Mouse (Mus musculus) forebrain, postnatal 0 days (tissue): ENCODE measurements around the gene Dact3. TPM values are rescaled to one million over a fixed set of nuclear protein-coding genes. Genes with fewer than 3 reads are reported as not detected.

Experiments used
- ATAC-seq: fragments of 200-750 bp; cut with Nextera tagmentation; 2 replicates; pipeline ENCODE4 v1.8.0; 2017; ENCODE audit warnings: mild to moderate bottlenecking, moderate library complexity
- DNase-seq: peaks from one replicate; pipeline ENCODE4 v3.0.0-alpha.2; 2015
- H3K27ac ChIP-seq: fragments of 300-500 bp; sonication (generic); 2 replicates; pipeline ENCODE4 v1.5.1; 2014; ENCODE audit warnings: low read depth, mild to moderate bottlenecking, antibody characterized with exemption, low read length, moderate library complexity, mixed read lengths
- H3K27me3 ChIP-seq: fragments of 300-500 bp; sonication (generic); 2 replicates; pipeline ENCODE4 v1.6.1; 2014; ENCODE audit warnings: mild to moderate bottlenecking, low read length, mixed read lengths; ENCODE audit not compliant: insufficient read depth
- H3K36me3 ChIP-seq: fragments of 300-500 bp; sonication (generic); 2 replicates; pipeline ENCODE4 v1.6.1; 2014; ENCODE audit warnings: mild to moderate bottlenecking, moderate library complexity; ENCODE audit not compliant: insufficient read depth
- H3K4me1 ChIP-seq: fragments of 300-500 bp; sonication (generic); 2 replicates; pipeline ENCODE4 v1.6.1; 2014; ENCODE audit warnings: antibody characterized with exemption; ENCODE audit not compliant: insufficient read depth
- H3K4me2 ChIP-seq: fragments of 300-500 bp; sonication (generic); 2 replicates; pipeline ENCODE4 v1.6.1; 2014; ENCODE audit warnings: low read depth, mild to moderate bottlenecking, moderate library complexity
- H3K4me3 ChIP-seq: fragments of 300-500 bp; sonication (generic); 2 replicates; pipeline ENCODE4 v1.5.1; 2014; ENCODE audit warnings: low read depth, low read length, mixed read lengths
- H3K9ac ChIP-seq: fragments of 300-500 bp; sonication (generic); 2 replicates; pipeline ENCODE4 v1.6.1; 2014; ENCODE audit warnings: mild to moderate bottlenecking
- H3K9me3 ChIP-seq: fragments of 300-500 bp; sonication (generic); 2 replicates; pipeline ENCODE4 v1.6.1; 2016; ENCODE audit warnings: low read length
- CTCF ChIP-seq: sonication (generic); IDR thresholded peaks from 2 replicates; pipeline ENCODE4 v1.5.1; 2016; ENCODE audit warnings: antibody characterized with exemption, control low read depth, low read depth
- WGBS: fragments of 180-500 bp; shearing (Covaris S2); extraction: QIAGEN DNeasy Blood & Tissue Kit; methylation state at CpG from one replicate; pipeline ENCODE4 v1.1.7; 2014; 5-methylcytosine and 5-hydroxymethylcytosine counted together
- polyA plus RNA-seq: library from polyadenylated mRNA; unstranded; fragments of >200 nt; fragmentation: Nextera tagmentation; extraction: Ambion mirVana; gene quantifications from 2 replicates; pipeline ENCODE4 v1.2.1, GENCODE M21; 2015
- total RNA-seq: library from RNA; depleted of rRNA; stranded (reverse); fragments of >200 nt; gene quantifications from 2 replicates; pipeline ENCODE4 v1.2.3, GENCODE M21; 2014

The Dact3 gene
- total and polyA plus RNA-seq, 2 experiments from 2014 or later = 8.6 to 69.0 TPM

DNA sequence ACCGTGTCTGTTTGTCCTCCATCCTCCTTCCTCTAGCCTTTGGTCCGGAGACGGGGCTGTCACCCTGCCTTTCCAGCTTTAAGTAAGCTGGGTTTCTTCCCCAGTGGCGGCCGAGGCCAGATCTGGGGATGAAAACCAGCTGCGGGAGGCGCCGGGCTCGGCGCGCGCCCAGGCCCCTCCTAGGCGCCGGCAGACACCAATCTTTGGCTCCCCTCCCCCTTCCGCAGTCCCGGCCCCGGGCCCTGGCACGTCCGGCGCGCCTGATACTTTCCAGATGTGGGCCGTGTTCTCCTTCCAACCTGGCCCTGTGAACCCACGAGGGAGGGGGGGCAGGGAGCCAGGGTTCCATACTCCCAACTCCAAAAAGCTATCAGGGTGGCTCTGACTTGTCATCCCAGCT is 15.8 kb downstream of the Dact3 start:
- DNase-seq = no peak
- H3K9me3 ChIP-seq = no peaks in the 10 kb centered on the region
- no peak overlapping the region for H3K27ac ChIP-seq
- TF ChIP-seq CTCF = no peak
- peaks cover 6% of the 10 kb centered on the region; the same call in 1 of the 2 replicates for H3K4me1 ChIP-seq
- H3K9ac ChIP-seq = no peak overlapping the region
- peaks cover 10% of the 10 kb centered on the region for H3K36me3 ChIP-seq
- H3K27me3 ChIP-seq = peaks cover 10% of the 10 kb centered on the region
- 6% methylated on average over 23 of the region's 23 CpGs for WGBS
- peak overlapping the region; percentile 59 for H3K4me2 ChIP-seq
- no peak overlapping the region for H3K4me3 ChIP-seq
- ATAC-seq = no peak

- Histone ChIP-seq H3K36me3 (peaks cover 3% of the 10 kb centered on the region; the same call in 1 of the 2 replicates), H3K9me3 (no peaks in the 10 kb centered on the region), H3K4me1 (peaks cover 6% of the 10 kb centered on the region; the same call in 1 of the 2 replicates), H3K9ac (0 out of 2 replicates have a peak within 1 kb of the TSS, but pooled peaks have one; percentile 22), H3K4me2 (peak within 1 kb of the TSS; percentile 59), H3K27me3 (peaks cover 10% of the 10 kb centered on the region), H3K27ac (no peak within 1 kb of the TSS), H3K4me3 (peak within 1 kb of the TSS; percentile 26)
- ATAC-seq (peak; percentile 76), DNase-seq (peak; percentile 88)
- TF ChIP-seq CTCF = peak; percentile 95
- WGBS = under 1% methylated on average over 30 of the region's 30 CpGs
Measured at GRCm38 (mm10) chr7:16891641-16892351, 16.7 kb downstream of the Dact3 start, which contains the start of gene Gng8. TSS of gene Gng8 (plus strand) at chr7:16891786.

- H3K9ac ChIP-seq = no peak overlapping the region
- ATAC-seq (no peak; the same call in 1 of the 2 replicates), DNase-seq (no peak)
- no peak overlapping the region for H3K4me3 ChIP-seq
- no peaks in the 10 kb centered on the region for H3K9me3 ChIP-seq
- no peak for TF ChIP-seq CTCF
- H3K27me3 ChIP-seq = peaks cover 10% of the 10 kb centered on the region
- H3K36me3 ChIP-seq = peaks cover 2% of the 10 kb centered on the region; the same call in 1 of the 2 replicates
- WGBS = 50% methylated on average over 9 of the region's 9 CpGs
- H3K4me1 ChIP-seq = peaks cover 6% of the 10 kb centered on the region; the same call in 1 of the 2 replicates
- H3K4me2 ChIP-seq = peak overlapping the region; percentile 59; the same call in 1 of the 2 replicates
- no peak overlapping the region for H3K27ac ChIP-seq
Measured at GRCm38 (mm10) chr7:16892352-16892730, 17.2 kb downstream of the Dact3 start.

GRCm38 (mm10) chr7:16893612-16894011 is 18.5 kb downstream of the Dact3 start:
- no peaks in the 10 kb centered on the region for H3K9me3 ChIP-seq
- ATAC-seq (no peak), DNase-seq (no peak)
- no peak overlapping the region for H3K4me2 ChIP-seq
- no peak for TF ChIP-seq CTCF
- peaks cover 6% of the 10 kb centered on the region; the same call in 1 of the 2 replicates for H3K4me1 ChIP-seq
- 7% methylated on average over 6 of the region's 6 CpGs for WGBS
- H3K27ac ChIP-seq = no peak overlapping the region
- no peaks in the 10 kb centered on the region for H3K36me3 ChIP-seq
- no peak overlapping the region for H3K4me3 ChIP-seq
- H3K9ac ChIP-seq = no peak overlapping the region
- H3K27me3 ChIP-seq = peaks cover 10% of the 10 kb centered on the region

DNA sequence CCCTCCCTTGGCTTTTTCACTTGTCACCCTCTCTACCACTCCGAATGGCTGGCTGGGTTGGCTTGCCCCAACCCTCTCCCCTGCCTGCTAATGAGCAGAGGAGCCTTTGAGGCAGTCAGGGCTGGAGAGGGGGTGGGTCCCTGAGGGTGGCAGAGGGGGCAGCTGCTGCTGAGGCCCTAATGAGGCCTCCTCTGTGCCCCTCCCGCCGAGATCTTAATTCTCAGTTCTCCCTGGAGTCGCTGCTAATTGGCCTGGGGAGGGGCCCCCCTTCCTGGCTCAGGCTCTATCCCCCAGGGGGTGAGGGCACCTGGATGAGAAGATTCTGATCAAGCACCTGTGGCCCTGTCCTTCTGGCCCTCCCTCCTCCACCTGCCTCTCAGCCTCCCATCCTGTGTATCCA is 19.2 kb downstream of the Dact3 start:
- 0 out of 2 replicates have a peak overlapping the region, but pooled peaks have one; percentile 2 for H3K4me2 ChIP-seq
- DNase-seq = no peak
- no peak overlapping the region for H3K9ac ChIP-seq
- peaks cover 6% of the 10 kb centered on the region; the same call in 1 of the 2 replicates for H3K4me1 ChIP-seq
- 8% methylated on average over 4 of the region's 4 CpGs for WGBS
- no peak for TF ChIP-seq CTCF
- no peaks in the 10 kb centered on the region for H3K9me3 ChIP-seq
- H3K36me3 ChIP-seq = no peaks in the 10 kb centered on the region
- ATAC-seq = peak; percentile 19
- H3K27me3 ChIP-seq = peaks cover 10% of the 10 kb centered on the region
- no peak overlapping the region for H3K27ac ChIP-seq
- no peak overlapping the region for H3K4me3 ChIP-seq

DNA sequence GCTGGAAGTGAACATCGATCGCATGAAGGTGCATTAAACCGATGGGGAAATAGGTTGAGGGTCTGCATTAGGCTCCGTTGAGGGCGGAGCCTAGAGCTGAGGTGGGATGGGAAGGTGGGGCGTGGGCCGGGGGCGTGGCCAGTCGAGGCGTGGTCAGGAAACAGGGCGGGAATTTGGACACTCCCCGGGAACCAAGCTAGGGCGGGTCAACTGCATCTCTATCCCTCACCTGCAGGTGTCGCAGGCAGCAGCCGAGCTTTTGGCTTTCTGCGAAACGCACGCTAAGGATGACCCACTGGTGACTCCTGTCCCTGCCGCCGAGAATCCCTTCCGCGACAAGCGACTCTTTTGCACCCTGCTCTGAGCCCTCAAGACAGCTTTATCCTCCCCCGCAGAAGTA is 19.9 kb downstream of the Dact3 start:
- peak; percentile 86 for TF ChIP-seq CTCF
- ATAC-seq (peak; percentile 2; the same call in 1 of the 2 replicates), DNase-seq (peak; percentile 59)
- WGBS = 0% methylated on average over 24 of the region's 24 CpGs
- Histone ChIP-seq H3K36me3 (no peaks in the 10 kb centered on the region), H3K9me3 (no peaks in the 10 kb centered on the region), H3K9ac (no peak overlapping the region), H3K27ac (no peak overlapping the region), H3K4me2 (peak overlapping the region; percentile 47), H3K4me1 (peaks cover 6% of the 10 kb centered on the region; the same call in 1 of the 2 replicates), H3K4me3 (peak overlapping the region; percentile 17; the same call in 1 of the 2 replicates), H3K27me3 (peaks cover 10% of the 10 kb centered on the region)

- Histone ChIP-seq H3K4me1 (peaks cover 6% of the 10 kb centered on the region; the same call in 1 of the 2 replicates), H3K9ac (no peak overlapping the region), H3K27me3 (peaks cover 10% of the 10 kb centered on the region), H3K36me3 (no peaks in the 10 kb centered on the region), H3K4me3 (peak overlapping the region; percentile 17; the same call in 1 of the 2 replicates), H3K4me2 (peak overlapping the region; percentile 47), H3K9me3 (no peaks in the 10 kb centered on the region), H3K27ac (no peak overlapping the region)
- no peak for TF ChIP-seq CTCF
- no peak for DNase-seq
- ATAC-seq = no peak
- 25% methylated on average over 10 of the region's 10 CpGs for WGBS
Measured at GRCm38 (mm10) chr7:16895511-16895910, 20.4 kb downstream of the Dact3 start.
